Mouse (Mus musculus) lung, postnatal 25 days (tissue): ENCODE data around the gene Bach1.
"Not testable (repeated sequence)": the region's sequence is repeated elsewhere in the genome, so short reads cannot be mapped to it uniquely, and the experiment has no call there.

ENCODE experiments used
- DNase-seq: peaks from one replicate; pipeline ENCODE4 v3.0.0; 2022; ENCODE audit warnings: low spot score

Bach1 gene

GRCm38 (mm10) chr16:87680912-87681634, 17.7 kb upstream of the Bach1 start:
- no peak for DNase-seq

DNA sequence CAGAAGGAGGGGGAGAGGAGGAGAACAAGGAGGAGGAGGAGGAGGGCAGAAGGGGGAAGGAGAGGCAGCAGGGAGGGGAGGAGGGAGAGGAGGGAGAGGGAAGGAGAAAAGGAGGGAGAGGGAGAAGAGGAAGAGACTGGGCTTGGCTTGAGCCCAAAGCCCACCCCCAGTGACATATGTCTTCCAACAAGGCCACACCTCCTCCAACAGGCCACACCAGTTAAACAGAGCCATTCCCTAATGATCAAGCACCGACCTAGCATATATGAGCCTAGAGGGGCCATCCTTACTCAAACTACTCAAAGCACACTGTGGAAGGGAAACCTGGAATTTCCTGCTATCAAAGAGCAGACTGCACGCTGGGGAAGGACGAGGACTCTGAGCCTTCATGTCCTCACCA, 16.9 kb upstream of the Bach1 start:
- DNase-seq = no peak

DNA sequence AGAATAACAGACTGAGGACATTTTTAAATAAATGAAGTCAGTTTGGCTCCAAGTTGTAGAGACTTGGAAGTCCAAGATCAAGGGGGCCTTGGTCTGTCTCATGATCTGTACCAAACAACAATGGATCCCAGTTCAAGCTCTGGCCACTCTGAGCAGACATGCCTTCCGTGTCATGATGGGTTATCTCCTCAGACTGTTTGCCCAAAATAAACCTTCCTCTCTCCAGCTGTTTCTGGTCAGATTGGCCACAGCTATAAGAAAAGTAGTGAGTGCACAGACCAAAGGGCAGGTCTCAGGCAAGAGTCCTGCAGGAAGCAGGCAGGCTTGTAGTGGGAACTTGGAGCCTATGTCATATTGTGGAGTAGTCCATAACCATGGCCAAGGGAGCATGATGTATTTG, 12.3 kb upstream of the Bach1 start:
- DNase-seq = no peak

DNA sequence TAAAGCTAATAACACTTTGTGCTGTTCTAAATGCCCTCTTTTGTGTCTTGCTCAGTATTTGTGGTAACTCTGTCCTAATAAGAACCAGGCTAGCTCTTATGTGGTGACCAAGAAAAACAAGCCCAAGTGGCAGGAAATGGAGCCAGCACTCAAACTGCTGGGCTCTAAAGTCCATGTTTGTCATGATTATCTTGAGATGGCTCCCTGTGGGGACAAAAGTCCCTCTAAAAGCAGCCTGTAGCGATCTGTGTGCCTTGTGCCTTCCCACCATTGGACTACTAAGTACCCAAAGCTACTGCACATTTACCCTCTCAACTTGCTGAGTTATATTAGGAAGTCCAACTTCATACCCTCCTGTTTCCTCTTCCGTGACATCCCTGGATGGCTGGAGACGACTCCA, 11.4 kb upstream of the Bach1 start:
- no peak for DNase-seq

- not testable (repeated sequence) for DNase-seq
Observed at GRCm38 (mm10) chr16:87688328-87688727, 10.4 kb upstream of the Bach1 start.

GRCm38 (mm10) chr16:87688823-87689222, 9.9 kb upstream of the Bach1 start:
- peak; percentile 49 for DNase-seq

GRCm38 (mm10) chr16:87689225-87689624, 9.5 kb upstream of the Bach1 start:
- no peak for DNase-seq

GRCm38 (mm10) chr16:87690506-87690905, 8.2 kb upstream of the Bach1 start:
- DNase-seq = no peak

GRCm38 (mm10) chr16:87691102-87691501, 7.6 kb upstream of the Bach1 start:
- no peak for DNase-seq

DNA sequence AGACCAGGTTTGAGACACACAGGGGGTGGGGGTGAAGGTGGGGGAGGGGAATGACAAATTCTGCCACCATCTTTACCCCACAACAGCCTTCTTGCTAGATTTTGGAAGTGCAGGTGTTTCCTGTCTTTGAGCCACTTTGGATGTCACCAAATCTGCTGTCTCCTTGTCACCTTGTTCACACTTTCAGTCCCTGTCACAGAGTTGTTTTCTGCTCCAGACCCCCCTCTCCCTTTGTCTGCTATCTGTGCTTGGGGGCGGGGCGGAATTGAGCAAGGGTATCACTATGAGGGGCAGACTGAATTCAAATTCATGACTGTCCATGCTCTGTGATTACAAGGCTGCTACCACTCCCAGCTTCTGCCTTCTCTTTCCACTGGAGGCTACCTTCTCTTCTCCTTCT, 6.2 kb upstream of the Bach1 start:
- DNase-seq = no peak

DNA sequence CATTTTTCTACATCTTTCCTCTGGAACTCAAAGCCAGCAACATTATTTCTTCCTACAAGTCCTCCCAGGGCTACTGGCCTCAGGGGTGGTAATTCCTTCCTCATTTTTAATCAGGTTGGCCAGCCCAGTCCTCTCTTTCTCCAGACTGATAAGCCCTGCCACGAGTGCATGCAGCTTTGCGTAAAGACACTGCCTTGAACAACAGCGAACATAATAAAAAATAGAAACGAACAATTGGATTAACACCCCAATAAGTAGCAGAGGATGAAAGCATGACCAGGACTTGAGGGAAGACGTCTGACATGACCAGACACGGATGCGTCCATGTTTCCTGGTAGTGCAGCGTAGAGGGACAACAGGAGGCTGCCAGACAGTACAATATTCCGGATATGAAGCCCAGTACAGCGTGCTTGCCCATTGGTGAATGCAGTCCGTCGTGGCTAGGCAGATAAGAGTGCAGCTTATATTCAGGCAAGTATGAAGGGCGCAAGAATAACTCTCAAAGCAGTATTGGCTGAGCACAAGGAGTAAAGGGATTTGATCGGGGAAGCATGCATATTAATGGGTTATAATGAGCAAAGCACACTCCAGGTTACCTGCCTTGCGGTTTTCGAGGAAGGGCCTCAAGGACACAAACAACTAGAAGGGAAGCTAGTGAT, 909 bp upstream of the Bach1 start:
- DNase-seq = no peak

DNA sequence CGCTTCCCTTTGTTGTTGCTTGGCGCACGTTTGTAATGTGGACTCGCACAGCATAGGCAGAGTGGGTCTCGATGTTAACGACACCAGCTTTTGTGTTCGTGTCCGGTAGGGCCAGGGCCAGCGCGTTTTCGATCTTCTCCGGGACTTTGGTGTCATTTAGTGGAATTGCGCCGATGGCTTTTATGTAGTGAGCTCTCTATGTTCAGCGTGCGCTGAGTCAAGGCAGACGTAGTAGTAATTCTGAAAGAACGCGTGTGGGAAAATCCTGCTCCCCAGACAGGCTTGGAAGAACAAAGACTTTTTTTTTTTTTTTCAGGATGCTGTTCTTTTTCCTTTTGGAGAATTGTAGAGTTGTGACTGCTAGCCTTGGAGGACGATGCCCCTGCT, 554 bp downstream of the Bach1 start:
- peak; percentile 41 for DNase-seq

GRCm38 (mm10) chr16:87699693-87700394, 1.1 kb downstream of the Bach1 start:
- peak; percentile 73 for DNase-seq

GRCm38 (mm10) chr16:87700395-87700765, 1.6 kb downstream of the Bach1 start:
- no peak for DNase-seq

DNA sequence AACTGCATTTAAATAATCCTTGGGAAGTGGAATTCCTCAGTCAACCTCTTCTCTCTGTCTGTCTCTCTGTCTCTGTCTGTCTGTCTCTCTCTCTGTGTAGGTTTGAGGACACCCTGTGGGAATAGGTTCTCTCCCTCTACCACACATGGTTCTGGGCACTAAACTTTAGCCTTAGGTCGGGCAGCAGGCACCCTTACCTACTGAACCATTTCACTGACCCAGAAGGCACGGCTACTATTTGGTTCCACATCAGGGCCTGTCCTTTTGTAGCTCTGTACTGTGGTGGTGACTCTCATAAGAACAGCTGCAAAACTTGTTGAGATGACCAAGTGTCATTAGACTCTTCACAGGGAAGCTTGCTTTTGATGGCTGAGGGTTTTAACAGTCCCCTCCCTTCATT, 3.1 kb downstream of the Bach1 start:
- DNase-seq = no peak

DNA sequence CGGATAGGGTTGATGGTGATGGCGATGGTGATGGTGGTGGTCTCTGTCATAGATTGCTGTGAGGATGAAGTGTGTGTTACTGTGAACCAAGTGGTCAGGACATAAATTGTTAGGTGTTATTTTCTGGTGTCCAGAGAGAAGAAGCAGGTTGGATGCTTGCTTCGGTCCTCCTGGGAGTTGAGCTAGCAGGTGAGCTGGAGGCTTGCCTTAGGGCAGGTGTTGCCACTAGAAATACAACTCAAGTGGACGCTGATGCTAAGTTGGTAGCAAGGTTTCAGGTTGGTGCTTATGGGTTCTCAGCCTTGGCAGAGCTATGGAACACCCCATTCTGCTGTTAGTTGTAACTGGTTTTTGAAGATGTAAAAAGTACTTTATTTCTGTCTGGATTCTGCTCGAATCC, 4.1 kb downstream of the Bach1 start:
- DNase-seq = peak; percentile 33

DNA sequence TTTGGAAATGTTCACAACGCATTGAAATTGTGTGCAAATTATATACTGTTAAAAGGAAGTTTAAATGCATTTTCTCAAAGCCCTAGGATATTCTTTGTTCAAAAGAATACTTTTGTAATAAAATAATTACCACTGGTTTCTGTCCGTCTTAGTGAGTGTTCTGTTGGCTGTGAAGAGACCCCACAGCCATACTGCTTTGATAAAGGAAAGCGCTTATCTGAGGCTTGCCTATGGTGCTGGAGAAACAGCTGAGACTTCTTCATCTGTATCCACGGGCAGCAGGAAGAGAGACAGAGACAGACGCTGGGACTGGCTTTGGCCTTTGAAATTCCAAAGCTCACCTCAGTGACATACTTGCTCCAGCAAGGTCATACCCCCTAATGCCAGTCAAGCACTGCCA, 5.5 kb downstream of the Bach1 start:
- DNase-seq = no peak

DNA sequence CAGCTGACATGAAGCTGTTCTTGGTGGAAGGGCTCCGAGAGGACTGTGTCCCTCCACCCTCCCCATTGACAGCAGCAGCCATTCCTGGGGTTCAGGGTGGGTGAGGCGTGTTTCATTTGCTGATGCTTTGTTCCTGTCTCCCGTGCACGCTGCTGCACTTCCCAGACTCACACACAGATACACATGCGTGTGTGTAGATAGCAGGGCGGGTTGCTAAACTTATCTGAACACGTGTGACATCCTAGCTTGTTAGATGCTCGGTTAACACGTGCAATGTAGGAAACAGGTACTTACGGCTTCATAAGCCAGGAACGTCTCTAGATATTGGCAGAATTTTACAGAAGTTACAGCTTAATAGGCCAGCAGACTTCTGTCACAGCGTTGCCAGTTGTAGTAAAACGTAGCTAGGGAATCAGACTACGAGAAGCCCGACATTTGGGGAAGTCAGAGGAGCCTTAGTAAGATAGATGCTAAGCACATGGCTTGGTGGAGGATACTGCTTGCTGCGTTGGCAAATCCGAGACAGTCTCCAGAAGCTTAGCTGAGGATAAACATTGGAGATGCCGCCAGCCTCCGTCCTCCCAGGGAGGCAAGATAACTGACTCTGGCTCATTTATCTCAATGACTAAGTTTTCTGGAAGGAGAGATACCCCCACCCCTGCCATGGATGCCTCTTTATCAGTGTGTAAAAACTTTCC, 7.3 kb downstream of the Bach1 start:
- no peak for DNase-seq

- no peak for DNase-seq
Observed at GRCm38 (mm10) chr16:87707335-87707734, 8.6 kb downstream of the Bach1 start.

DNA sequence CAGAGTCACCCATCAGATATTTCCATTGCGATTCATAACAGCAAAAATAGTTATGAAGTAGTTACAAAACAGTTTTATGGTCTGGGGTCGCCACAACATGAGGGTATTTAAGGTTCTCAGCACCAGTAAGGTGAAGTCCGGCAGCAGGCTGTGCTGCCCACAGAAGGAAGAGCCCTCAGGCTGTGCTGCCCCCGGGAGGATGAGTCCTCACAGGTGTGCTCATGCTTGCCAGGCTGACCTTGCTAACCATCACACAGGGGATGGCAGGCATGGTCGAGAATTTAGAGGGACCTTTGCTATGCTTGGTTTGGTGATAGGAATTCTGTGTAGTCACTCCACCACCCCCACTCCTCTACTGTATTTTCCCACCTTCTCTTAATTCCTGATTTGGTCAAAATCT, 9.8 kb downstream of the Bach1 start:
- DNase-seq = no peak

DNA sequence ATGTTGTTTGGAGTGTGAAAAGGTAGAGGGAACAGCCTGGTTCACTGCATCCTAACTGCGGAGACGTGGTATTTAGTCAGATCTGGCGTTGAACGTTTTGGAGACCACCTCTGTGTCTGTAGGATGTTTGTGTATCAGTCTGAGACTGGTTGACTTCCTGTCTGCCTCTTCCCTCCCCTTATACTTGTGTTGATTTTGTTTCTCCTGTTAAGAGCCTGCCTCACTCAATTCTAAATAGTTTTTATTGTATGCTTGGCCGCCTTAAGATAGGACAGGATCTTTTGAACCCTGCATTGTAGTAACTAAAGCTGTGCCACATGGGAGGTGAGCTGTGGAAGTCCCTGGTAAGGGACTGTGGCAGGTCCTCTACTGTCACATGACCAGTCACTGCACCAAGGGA, 10.4 kb downstream of the Bach1 start:
- no peak for DNase-seq

GRCm38 (mm10) chr16:87709971-87710370, 11.2 kb downstream of the Bach1 start:
- DNase-seq = no peak

GRCm38 (mm10) chr16:87711961-87712360, 13.2 kb downstream of the Bach1 start:
- no peak for DNase-seq
